Mouse (Mus musculus) C2C12 (cell line): ENCODE results near the gene Khdc3. TPM values are rescaled to one million over a fixed set of nuclear protein-coding genes. Genes with fewer than 3 reads are reported as not detected.

Source experiments
- H3K27me3 ChIP-seq: one replicate; pipeline ENCODE4 v1.6.1; 2011; ENCODE audit not compliant: control insufficient read depth, insufficient read depth, insufficient read length
- H3K36me3 ChIP-seq: one replicate; pipeline ENCODE4 v1.6.1; 2011; ENCODE audit not compliant: control insufficient read depth, insufficient read depth
- H3K4me3 ChIP-seq: one replicate; pipeline ENCODE4 v1.5.1; 2011; ENCODE audit warnings: mild to moderate bottlenecking, control low read depth; ENCODE audit not compliant: poor library complexity, insufficient read depth, severe bottlenecking
- H3K79me2 ChIP-seq: one replicate; pipeline ENCODE4 v1.6.1; 2011; ENCODE audit not compliant: control insufficient read depth, insufficient read depth
- H3K79me3 ChIP-seq: one replicate; pipeline ENCODE4 v1.6.1; 2011; ENCODE audit warnings: low read depth, control low read depth
- H3ac ChIP-seq: one replicate; pipeline ENCODE3; 2011; ENCODE audit warnings: low read depth; ENCODE audit not compliant: control insufficient read depth, insufficient read length
- CEBPB ChIP-seq: IDR thresholded peaks from one replicate; pipeline ENCODE4 v1.6.1; 2011; ENCODE audit warnings: low read depth, mild to moderate bottlenecking, control low read depth, moderate library complexity
- CTCF ChIP-seq: IDR thresholded peaks from one replicate; pipeline ENCODE4 v1.5.1; 2011; ENCODE audit not compliant: control insufficient read depth, insufficient read depth, insufficient read length
- FOSL1 ChIP-seq: IDR thresholded peaks from one replicate; pipeline ENCODE4 v1.8.0; 2011; ENCODE audit warnings: mild to moderate bottlenecking, low read length; ENCODE audit not compliant: poor library complexity, insufficient read depth, severe bottlenecking
- MAX ChIP-seq: IDR thresholded peaks from one replicate; pipeline ENCODE4 v1.6.1; 2011; ENCODE audit warnings: mild to moderate bottlenecking, control low read depth
- MYOD1 ChIP-seq: IDR thresholded peaks from one replicate; pipeline ENCODE4 v1.6.1; 2011; ENCODE audit warnings: low read depth; ENCODE audit not compliant: control insufficient read depth, insufficient read length
- MYOG ChIP-seq: IDR thresholded peaks from one replicate; pipeline ENCODE4 v1.6.1; 2011; ENCODE audit not compliant: control insufficient read depth, insufficient read length; ENCODE audit errors: extremely low read depth
- USF1 ChIP-seq: IDR thresholded peaks from one replicate; pipeline ENCODE4 v1.6.1; 2011; ENCODE audit warnings: low read depth, mild to moderate bottlenecking, control low read depth, moderate library complexity
- polyA plus RNA-seq: library from polyadenylated mRNA; unstranded; fragments of >200 nt; fragmentation: generic; extraction: Trizol; gene quantifications from one replicate; pipeline ENCODE4 v1.2.1, GENCODE M21; 2012; ENCODE audit warnings: missing spikeins

Khdc3 gene
- polyA plus RNA-seq, 1 experiment: not detected

- no peak for TF ChIP-seq USF1
- TF ChIP-seq MYOG: no peak
- no peak for TF ChIP-seq MYOD1
- TF ChIP-seq CTCF: no peak
- TF ChIP-seq MAX: no peak
- no peak for TF ChIP-seq CEBPB
- TF ChIP-seq FOSL1: no peak
- H3K4me3 ChIP-seq: no peak overlapping the region
- H3K79me2 ChIP-seq: no peaks in the 10 kb centered on the region
- H3K27me3 ChIP-seq: peaks cover 29% of the 10 kb centered on the region
- H3ac ChIP-seq: no peak overlapping the region
- H3K79me3 ChIP-seq: no peaks in the 10 kb centered on the region
- H3K36me3 ChIP-seq: no peaks in the 10 kb centered on the region
These were observed 12.3 kb upstream of the Khdc3 start for GRCm38 (mm10) chr9:73089222-73089920.

GRCm38 (mm10) chr9:73090121-73090520, 11.5 kb upstream of the Khdc3 start:
- Histone ChIP-seq H3K36me3 (no peaks in the 10 kb centered on the region), H3ac (no peak overlapping the region), H3K79me2 (no peaks in the 10 kb centered on the region), H3K79me3 (no peaks in the 10 kb centered on the region), H3K27me3 (peaks cover 35% of the 10 kb centered on the region), H3K4me3 (no peak overlapping the region)
- TF ChIP-seq USF1 (no peak), FOSL1 (no peak), MAX (no peak), MYOD1 (no peak), MYOG (no peak), CEBPB (no peak), CTCF (no peak)

GRCm38 (mm10) chr9:73091747-73092146, 9.9 kb upstream of the Khdc3 start:
- Histone ChIP-seq H3K36me3 (no peaks in the 10 kb centered on the region), H3K27me3 (peaks cover 39% of the 10 kb centered on the region), H3K4me3 (no peak overlapping the region), H3K79me2 (no peaks in the 10 kb centered on the region), H3K79me3 (no peaks in the 10 kb centered on the region), H3ac (no peak overlapping the region)
- peak; percentile 24 for TF ChIP-seq CTCF
- no peak for TF ChIP-seq FOSL1

GRCm38 (mm10) chr9:73094580-73094979, 7.1 kb upstream of the Khdc3 start:
- Histone ChIP-seq H3ac (no peak overlapping the region), H3K27me3 (peaks cover 38% of the 10 kb centered on the region), H3K79me2 (no peaks in the 10 kb centered on the region), H3K79me3 (no peaks in the 10 kb centered on the region), H3K36me3 (no peaks in the 10 kb centered on the region), H3K4me3 (no peak overlapping the region)
- TF ChIP-seq CTCF (no peak), FOSL1 (no peak), CEBPB (no peak), MAX (no peak), MYOG (no peak), USF1 (no peak), MYOD1 (no peak)

GRCm38 (mm10) chr9:73097898-73098297, 3.7 kb upstream of the Khdc3 start:
- TF ChIP-seq MYOG (no peak), CEBPB (no peak), CTCF (no peak), MAX (no peak), FOSL1 (no peak), MYOD1 (no peak), USF1 (no peak)
- H3K79me2 ChIP-seq: no peaks in the 10 kb centered on the region
- H3K27me3 ChIP-seq: peaks cover 36% of the 10 kb centered on the region
- no peaks in the 10 kb centered on the region for H3K36me3 ChIP-seq
- no peak overlapping the region for H3ac ChIP-seq
- H3K79me3 ChIP-seq: no peaks in the 10 kb centered on the region
- H3K4me3 ChIP-seq: no peak overlapping the region

GRCm38 (mm10) chr9:73102181-73102580, 545 bp downstream of the Khdc3 start, which contains the start of gene Gm20509:
Gm20509 (plus strand) TSS chr9:73102470.
- Histone ChIP-seq H3K36me3 (no peaks in the 10 kb centered on the region), H3K4me3 (no peak within 1 kb of the TSS), H3K79me3 (no peaks in the 10 kb centered on the region), H3K79me2 (no peaks in the 10 kb centered on the region), H3ac (no peak within 1 kb of the TSS), H3K27me3 (peaks cover 34% of the 10 kb centered on the region)
- TF ChIP-seq FOSL1: no peak
- no peak for TF ChIP-seq CEBPB
- no peak for TF ChIP-seq USF1
- no peak for TF ChIP-seq CTCF
- TF ChIP-seq MYOD1: no peak
- TF ChIP-seq MYOG: no peak
- no peak for TF ChIP-seq MAX
